Mouse (Mus musculus) neural tube, embryonic 12.5 days (tissue): ENCODE measurements around the gene Notch3. TPM values are rescaled to one million over a fixed set of nuclear protein-coding genes. Genes with fewer than 3 reads are reported as not detected.
"Not testable (repeated sequence)": the region's sequence is repeated elsewhere in the genome, so short reads cannot be mapped to it uniquely, and the experiment has no call there.

Experiments
- ATAC-seq: fragments of 200-750 bp; cut with Nextera tagmentation; 2 replicates; pipeline ENCODE4 v1.8.0; 2017; ENCODE audit warnings: low read depth, mild to moderate bottlenecking, moderate TSS enrichment, moderate library complexity; ENCODE audit not compliant: low FRiP score
- H3K27ac ChIP-seq: fragments of 300-500 bp; sonication (generic); 2 replicates; pipeline ENCODE4 v1.5.1; 2016
- H3K27me3 ChIP-seq: fragments of 300-500 bp; sonication (generic); replicated peaks from 2 replicates; pipeline ENCODE4 v1.6.1; 2016; ENCODE audit warnings: mild to moderate bottlenecking
- H3K36me3 ChIP-seq: fragments of 300-500 bp; sonication (generic); 2 replicates; pipeline ENCODE4 v1.6.1; 2016; ENCODE audit warnings: mild to moderate bottlenecking
- H3K4me1 ChIP-seq: fragments of 300-500 bp; sonication (generic); 2 replicates; pipeline ENCODE4 v1.6.1; 2016
- H3K4me2 ChIP-seq: fragments of 300-500 bp; sonication (generic); replicated peaks from 2 replicates; pipeline ENCODE4 v1.6.1; 2016; ENCODE audit warnings: mild to moderate bottlenecking
- H3K4me3 ChIP-seq: fragments of 300-500 bp; sonication (generic); 2 replicates; pipeline ENCODE4 v1.5.1; 2016
- H3K9ac ChIP-seq: fragments of 300-500 bp; sonication (generic); 2 replicates; pipeline ENCODE4 v1.6.1; 2016; ENCODE audit warnings: mild to moderate bottlenecking
- H3K9me3 ChIP-seq: fragments of 300-500 bp; sonication (generic); 2 replicates; pipeline ENCODE4 v1.6.1; 2016; ENCODE audit warnings: mild to moderate bottlenecking
- WGBS: fragments of 180-500 bp; shearing (Covaris S2); methylation state at CpG from one replicate; pipeline ENCODE4 v1.1.7; 2016; 5-methylcytosine and 5-hydroxymethylcytosine counted together
- polyA plus RNA-seq: library from polyadenylated mRNA; unstranded; fragments of >200 nt; fragmentation: Nextera tagmentation; extraction: Ambion mirVana; gene quantifications from 2 replicates; pipeline ENCODE4 v1.2.1, GENCODE M21; 2016

Gene Notch3
- 17.3 and 17.4 TPM in 2 replicates for polyA plus RNA-seq

DNA sequence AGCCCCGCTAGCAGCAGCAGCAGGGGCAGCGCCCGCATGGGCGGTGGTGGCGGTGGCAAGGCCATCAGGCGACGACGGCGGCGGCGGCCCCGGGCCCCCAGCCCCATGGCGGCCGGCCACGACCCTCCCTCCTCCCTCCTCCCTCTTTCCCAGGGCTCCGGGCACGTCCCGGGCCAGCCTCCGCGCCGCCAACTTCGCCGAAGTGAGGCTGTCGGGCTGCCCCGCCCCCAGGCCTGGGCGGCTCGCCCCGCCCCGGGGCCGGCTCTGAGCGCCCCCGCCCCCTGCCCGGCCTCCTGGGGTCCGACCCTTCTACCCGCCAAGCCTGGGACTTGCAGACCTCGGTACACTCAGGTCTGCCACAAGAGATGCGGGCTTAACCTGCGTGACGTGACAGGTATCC lies at the start of gene Notch3:
Gene Notch3, minus strand, starts transcription at position 166 of the 400 bp plus-strand sequence.
- peak within 1 kb of the TSS; percentile 69 for H3K4me3 ChIP-seq
- no peaks in the 10 kb centered on the region for H3K27me3 ChIP-seq
- peak; percentile 18; the same call in 1 of the 2 replicates for ATAC-seq
- H3K9me3 ChIP-seq = no peaks in the 10 kb centered on the region
- H3K27ac ChIP-seq = peak within 1 kb of the TSS; percentile 68
- H3K9ac ChIP-seq = peak within 1 kb of the TSS; percentile 82
- H3K4me2 ChIP-seq = peak within 1 kb of the TSS; percentile 88
- no peaks in the 10 kb centered on the region; the same call in 1 of the 2 replicates for H3K36me3 ChIP-seq
- WGBS = 0% methylated on average over 25 of the region's 39 CpGs
- peaks cover 47% of the 10 kb centered on the region for H3K4me1 ChIP-seq

- not testable (repeated sequence) for H3K4me1 ChIP-seq, H3K27ac ChIP-seq, ATAC-seq, H3K4me3 ChIP-seq, H3K4me2 ChIP-seq, H3K9me3 ChIP-seq, H3K9ac ChIP-seq, H3K27me3 ChIP-seq
- H3K36me3 ChIP-seq = peaks cover 85% of the 10 kb centered on the region
- WGBS = 75% methylated on average over 4 of the region's 4 CpGs
Measured at GRCm38 (mm10) chr17:32215587-32215986, 48.9 kb upstream of the Notch3 start.

- not testable (repeated sequence) for ATAC-seq, H3K27me3 ChIP-seq, H3K9ac ChIP-seq, H3K4me3 ChIP-seq, H3K27ac ChIP-seq, H3K9me3 ChIP-seq, H3K4me2 ChIP-seq, H3K4me1 ChIP-seq
- 94% methylated on average over 6 of the region's 6 CpGs for WGBS
- H3K36me3 ChIP-seq = peaks cover 92% of the 10 kb centered on the region
Measured at GRCm38 (mm10) chr17:32211554-32211953, 44.9 kb upstream of the Notch3 start.

- WGBS = 45% methylated on average over 3 of the region's 3 CpGs
Measured at GRCm38 (mm10) chr17:32209752-32210151, 43.1 kb upstream of the Notch3 start.

GRCm38 (mm10) chr17:32209144-32209543 lies 42.5 kb upstream of the Notch3 start:
- no peak overlapping the region for H3K27ac ChIP-seq
- H3K9ac ChIP-seq = no peak overlapping the region
- H3K4me2 ChIP-seq = no peak overlapping the region
- peaks cover 94% of the 10 kb centered on the region for H3K36me3 ChIP-seq
- no peaks in the 10 kb centered on the region for H3K9me3 ChIP-seq
- no peaks in the 10 kb centered on the region for H3K27me3 ChIP-seq
- no peaks in the 10 kb centered on the region; the same call in 1 of the 2 replicates for H3K4me1 ChIP-seq
- no peak overlapping the region for H3K4me3 ChIP-seq
- WGBS = 76% methylated on average over 6 of the region's 6 CpGs
- no peak for ATAC-seq

More at GRCm38 (mm10) chr17:32209752-32210151, 43.1 kb upstream of the Notch3 start:
- no peaks in the 10 kb centered on the region for H3K9me3 ChIP-seq
- no peaks in the 10 kb centered on the region; the same call in 1 of the 2 replicates for H3K4me1 ChIP-seq
- H3K27ac ChIP-seq = no peak overlapping the region
- H3K4me3 ChIP-seq = no peak overlapping the region
- peaks cover 93% of the 10 kb centered on the region for H3K36me3 ChIP-seq
- no peak overlapping the region for H3K4me2 ChIP-seq
- no peaks in the 10 kb centered on the region for H3K27me3 ChIP-seq
- peak; percentile 65; the same call in 1 of the 2 replicates for ATAC-seq
- no peak overlapping the region for H3K9ac ChIP-seq

GRCm38 (mm10) chr17:32207586-32208245 lies 41.1 kb upstream of the Notch3 start:
- H3K27me3 ChIP-seq = no peaks in the 10 kb centered on the region

GRCm38 (mm10) chr17:32205345-32205744 lies 38.7 kb upstream of the Notch3 start:
- 95% methylated on average over 3 of the region's 3 CpGs for WGBS
- Histone ChIP-seq H3K9me3 (no peaks in the 10 kb centered on the region), H3K4me1 (no peaks in the 10 kb centered on the region), H3K4me3 (no peak overlapping the region), H3K9ac (no peak overlapping the region), H3K4me2 (no peak overlapping the region), H3K36me3 (peaks cover 95% of the 10 kb centered on the region), H3K27me3 (no peaks in the 10 kb centered on the region), H3K27ac (no peak overlapping the region)
- no peak for ATAC-seq

More at GRCm38 (mm10) chr17:32207586-32208245, 41.1 kb upstream of the Notch3 start:
- no peak overlapping the region for H3K9ac ChIP-seq
- no peak overlapping the region for H3K4me2 ChIP-seq
- no peaks in the 10 kb centered on the region for H3K9me3 ChIP-seq
- WGBS = 87% methylated on average over 5 of the region's 5 CpGs
- no peak for ATAC-seq
- H3K27ac ChIP-seq = no peak overlapping the region
- H3K36me3 ChIP-seq = peaks cover 94% of the 10 kb centered on the region
- H3K4me3 ChIP-seq = no peak overlapping the region
- no peaks in the 10 kb centered on the region; the same call in 1 of the 2 replicates for H3K4me1 ChIP-seq

DNA sequence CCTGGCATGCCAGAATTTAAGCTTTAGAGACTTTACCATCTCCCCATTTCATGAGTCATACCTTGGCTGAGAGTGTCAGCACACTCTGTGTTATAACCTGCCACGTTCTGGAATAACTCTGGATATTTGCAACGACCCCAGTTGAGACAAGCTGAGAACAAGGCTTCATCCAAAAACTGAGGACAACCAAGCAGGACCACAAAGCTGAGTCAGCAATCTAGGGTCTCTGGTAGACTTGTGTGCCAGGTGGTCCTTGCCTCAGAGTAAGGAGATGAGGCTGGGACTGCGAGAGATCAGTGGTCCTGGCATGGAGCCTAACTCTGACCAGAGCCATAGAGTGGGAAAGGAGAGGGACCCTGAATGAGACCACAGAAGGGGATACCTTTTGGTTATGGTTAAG lies 36.3 kb upstream of the Notch3 start:
- Histone ChIP-seq H3K27ac (no peak overlapping the region), H3K27me3 (no peaks in the 10 kb centered on the region), H3K4me2 (no peak overlapping the region), H3K4me3 (no peak overlapping the region), H3K9ac (no peak overlapping the region), H3K36me3 (peaks cover 97% of the 10 kb centered on the region), H3K9me3 (no peaks in the 10 kb centered on the region), H3K4me1 (no peaks in the 10 kb centered on the region)
- no peak for ATAC-seq
- 93% methylated on average over 3 of the region's 3 CpGs for WGBS

DNA sequence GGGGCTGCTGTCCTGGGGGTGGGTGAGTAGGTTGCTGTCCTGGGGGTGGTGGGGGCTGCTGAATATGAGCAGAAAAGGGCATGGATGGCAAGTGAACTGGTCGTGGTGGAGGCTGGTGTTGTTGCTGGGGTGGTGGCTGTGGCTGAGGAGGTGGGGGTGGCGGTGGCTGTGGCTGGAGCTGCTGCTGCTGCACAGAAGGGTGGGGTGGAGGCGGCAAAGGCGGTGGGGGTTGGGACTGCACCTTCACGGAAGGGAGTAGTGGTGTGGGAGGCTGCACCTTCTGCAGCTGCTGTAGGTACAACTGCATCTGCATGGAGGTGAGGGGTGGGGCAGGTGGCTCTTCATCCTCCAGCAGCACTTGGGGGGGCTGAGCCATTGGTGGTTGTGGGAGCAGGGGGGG lies 34.4 kb upstream of the Notch3 start:
- H3K4me2 ChIP-seq = no peak overlapping the region
- peaks cover 98% of the 10 kb centered on the region for H3K36me3 ChIP-seq
- no peak overlapping the region for H3K9ac ChIP-seq
- no peaks in the 10 kb centered on the region for H3K9me3 ChIP-seq
- no peak overlapping the region for H3K27ac ChIP-seq
- WGBS = 91% methylated on average over 5 of the region's 5 CpGs
- H3K27me3 ChIP-seq = no peaks in the 10 kb centered on the region
- no peak overlapping the region for H3K4me3 ChIP-seq
- no peak for ATAC-seq
- H3K4me1 ChIP-seq = no peaks in the 10 kb centered on the region

- Histone ChIP-seq H3K9ac (no peak overlapping the region), H3K4me2 (no peak overlapping the region), H3K27ac (no peak overlapping the region), H3K9me3 (no peaks in the 10 kb centered on the region), H3K4me3 (no peak overlapping the region), H3K36me3 (peaks cover 97% of the 10 kb centered on the region), H3K27me3 (no peaks in the 10 kb centered on the region), H3K4me1 (no peaks in the 10 kb centered on the region)
- WGBS = 92% methylated on average over 2 of the region's 2 CpGs
- no peak for ATAC-seq
Measured at GRCm38 (mm10) chr17:32199796-32200195, 33.1 kb upstream of the Notch3 start.

- Histone ChIP-seq H3K27me3 (no peaks in the 10 kb centered on the region), H3K4me2 (no peak overlapping the region), H3K4me3 (no peak overlapping the region), H3K9me3 (no peaks in the 10 kb centered on the region), H3K27ac (no peak overlapping the region), H3K4me1 (no peaks in the 10 kb centered on the region), H3K9ac (no peak overlapping the region), H3K36me3 (peaks cover 71% of the 10 kb centered on the region)
- WGBS = 90% methylated on average over 14 of the region's 14 CpGs
- ATAC-seq = no peak
Measured at GRCm38 (mm10) chr17:32197156-32197555, 30.5 kb upstream of the Notch3 start.

GRCm38 (mm10) chr17:32195725-32196124 lies 29.1 kb upstream of the Notch3 start:
- no peaks in the 10 kb centered on the region for H3K4me1 ChIP-seq
- WGBS = 94% methylated on average over 5 of the region's 5 CpGs
- H3K4me2 ChIP-seq = no peak overlapping the region
- peaks cover 56% of the 10 kb centered on the region for H3K36me3 ChIP-seq
- ATAC-seq = no peak
- no peak overlapping the region for H3K9ac ChIP-seq
- H3K4me3 ChIP-seq = no peak overlapping the region
- H3K9me3 ChIP-seq = no peaks in the 10 kb centered on the region
- H3K27ac ChIP-seq = no peak overlapping the region
- H3K27me3 ChIP-seq = no peaks in the 10 kb centered on the region

DNA sequence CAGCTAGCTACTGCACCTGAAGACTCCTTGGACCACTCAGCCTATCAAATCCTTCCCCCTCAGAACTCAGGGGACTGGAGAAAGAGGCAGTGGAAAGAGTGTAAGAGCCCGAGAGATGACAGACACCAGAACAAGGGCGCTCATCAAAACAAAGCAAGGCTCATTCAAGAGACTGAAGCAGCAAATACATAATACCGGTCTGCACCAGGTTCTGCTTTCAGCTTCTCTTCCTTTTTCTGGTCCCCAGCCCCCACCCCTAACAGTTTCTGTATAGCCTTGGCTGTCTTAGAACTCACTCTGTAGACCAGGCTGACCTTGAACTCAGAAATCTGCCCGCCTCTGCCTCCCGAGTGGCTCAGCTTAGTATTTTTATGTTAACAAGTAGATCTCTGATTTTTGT lies 26.4 kb upstream of the Notch3 start:
- no peak overlapping the region for H3K27ac ChIP-seq
- WGBS = 85% methylated on average over 5 of the region's 5 CpGs
- peaks cover 29% of the 10 kb centered on the region for H3K36me3 ChIP-seq
- H3K9ac ChIP-seq = no peak overlapping the region
- H3K27me3 ChIP-seq = peaks cover 20% of the 10 kb centered on the region
- ATAC-seq = no peak
- no peak overlapping the region for H3K4me2 ChIP-seq
- no peak overlapping the region for H3K4me3 ChIP-seq
- no peaks in the 10 kb centered on the region for H3K9me3 ChIP-seq
- peaks cover 8% of the 10 kb centered on the region for H3K4me1 ChIP-seq
